8 mouse cellular contexts compared by ENCODE assay signal in genomic region chr14:24358295-24358951, GRCm38 (mm10).
DNase-seq lines count a peak whose midpoint lies in the region; TF ChIP-seq lines count a peak whose summit lies in the region.

No protein-coding gene starts in this region.

- no peaks in the 10 kb centered on the region for H3K4me1 ChIP-seq in lung, adult 2 months (ENCODE audit: control insufficient read depth, insufficient read depth, low read length)
- peaks cover 9% of the 10 kb centered on the region for H3K4me1 ChIP-seq in testis, adult 2 months (ENCODE audit: control insufficient read depth, insufficient read depth, low read length)

- WGBS in lung, adult 2 months = 60% methylated on average over 22 of the region's 22 CpGs

- no peaks in the 10 kb centered on the region for H3K36me3 ChIP-seq in testis, adult 2 months (ENCODE audit: control insufficient read depth, insufficient read depth, low read length)

- DNase-seq in gastrocnemius, adult 2 months = peak; percentile 52
- no peak for DNase-seq in gastrocnemius, postnatal 36 days
- DNase-seq in spleen, postnatal 10 days (ENCODE audit: low spot score in 2 of 2) = peak; percentile 8 to 54
- no peak for DNase-seq in spleen, postnatal 14 days (ENCODE audit: low spot score in 2 of 2)
- DNase-seq in cerebellum, postnatal 14 days = peak; percentile 68 to 71
- DNase-seq in induced T-regulatory cell, adult 2 months (ENCODE audit: low read depth) = peak; percentile 33
- peak; percentile 19 for DNase-seq in lung, adult 2 months

- no peaks in the 10 kb centered on the region for H3K27me3 ChIP-seq in testis, adult 2 months (ENCODE audit: control insufficient read depth, insufficient read depth, low read length)

- intact Hi-C loops in gastrocnemius, adult 2 months (cut with DNase I) = no loop called here
- intact Hi-C loops in gastrocnemius, postnatal 36 days (cut with DNase I) = no loop called here

- TF ChIP-seq CTCF in gastrocnemius, adult 2 months (IDR thresholded peaks at IDR 0.05) = peak; percentile 65
- TF ChIP-seq CTCF in lung, adult 2 months (IDR thresholded peaks at IDR 0.05; ENCODE audit: insufficient read depth, low read length) = peak; percentile 69
- peak; percentile 89; the same call in 1 of the 2 replicates for TF ChIP-seq CTCF in testis, adult 2 months (IDR thresholded peaks at IDR 0.05; ENCODE audit: control insufficient read depth, insufficient read depth, insufficient replicate concordance, low read depth, low read length)

- no peak overlapping the region for H3K27ac ChIP-seq in gastrocnemius, adult 2 months
- H3K27ac ChIP-seq in testis, adult 2 months (ENCODE audit: control insufficient read depth, insufficient read depth, low read depth, low read length) = peak overlapping the region; percentile 3; the same call in 1 of the 2 replicates

- TF ChIP-seq POLR2A in lung, adult 2 months (IDR thresholded peaks at IDR 0.05; ENCODE audit: borderline replicate concordance, extremely low read depth, low read depth, low read length) = no peak
- TF ChIP-seq POLR2A in testis, adult 2 months (IDR thresholded peaks at IDR 0.05; ENCODE audit: control insufficient read depth, low read depth, low read length) = peak; percentile 8; the same call in 1 of the 2 replicates

- H3K4me3 ChIP-seq in gastrocnemius, adult 2 months = no peak overlapping the region
- no peak overlapping the region for H3K4me3 ChIP-seq in lung, adult 2 months (replicated peaks; ENCODE audit: extremely low read depth, low read depth, low read length)
- peak overlapping the region; percentile 88 for H3K4me3 ChIP-seq in testis, adult 2 months (ENCODE audit: control insufficient read depth, low read depth, low read length)

Comparison
In these comparisons a context has a peak if more than half of its experiments do, and no peak if none do; other contexts are left out.
1. DNase-seq: peak in gastrocnemius, adult 2 months (single experiment), spleen, postnatal 10 days (2 of 2), cerebellum, postnatal 14 days (2 of 2), induced T-regulatory cell, adult 2 months (single experiment) and lung, adult 2 months (single experiment); none in gastrocnemius, postnatal 36 days (0 of 2) and spleen, postnatal 14 days (0 of 2).
2. Peak in every context shown above with its lines, with median percentiles within 50 percentile points of each other: CTCF ChIP-seq.